Mouse (Mus musculus) mouse trophoblast stem cell (cell line): Measurements from ENCODE around the gene Vps52.
"Not testable (repeated sequence)": the region's sequence is repeated elsewhere in the genome, so short reads cannot be mapped to it uniquely, and the experiment has no call there.

ENCODE experiments used
- in situ Hi-C, 2 experiments: fragments of 300-500 bp; cut with MseI, MboI; formaldehyde crosslinking; loops; 2 replicates in 1 of 2; 3 replicates in 1 of 2; pipeline ENCODE4 v1.15.1; 2025

The Vps52 gene

GRCm38 (mm10) chr17:33965082-33965845 lies 9.7 kb downstream of the Vps52 start:
- in situ Hi-C loops: loop anchor here in 1 of 2 experiments (25.0 kb wide), 1 partner anchor 1672 kb away; the partner anchor contains the start of genes Gm9573 and Mucl3

- in situ Hi-C loops: loop anchor here in 1 of 2 experiments (25.0 kb wide), 1 partner anchor 1671 kb away; the partner anchor contains the start of genes Gm9573 and Mucl3
Observed at GRCm38 (mm10) chr17:33965846-33966550, 10.4 kb downstream of the Vps52 start.

- in situ Hi-C loops: loop anchor here in 1 of 2 experiments (25.0 kb wide), 1 partner anchor 1669 kb away; the partner anchor contains the start of genes Gm9573 and Mucl3
Observed at GRCm38 (mm10) chr17:33968489-33968888, 12.9 kb downstream of the Vps52 start.

GRCm38 (mm10) chr17:33968927-33969326 lies 13.3 kb downstream of the Vps52 start:
- in situ Hi-C loops: loop anchor here in 1 of 2 experiments (25.0 kb wide), 1 partner anchor 1668 kb away; the partner anchor contains the start of genes Gm9573 and Mucl3

- in situ Hi-C loops: loop anchor here in 1 of 2 experiments (25.0 kb wide), 1 partner anchor 1668 kb away; the partner anchor contains the start of genes Gm9573 and Mucl3
Observed at GRCm38 (mm10) chr17:33969394-33969793, 13.8 kb downstream of the Vps52 start.

- in situ Hi-C loops: loop anchor here (5.0 to 25.0 kb wide), 2 partner anchors 1300 to 1665 kb away; partner anchors contain the start of genes Gm9573 (in 1 of the 2) and Mucl3 (in 1 of the 2)
Observed at GRCm38 (mm10) chr17:33972691-33973090, 17.1 kb downstream of the Vps52 start.

GRCm38 (mm10) chr17:33973572-33973971 lies 18.0 kb downstream of the Vps52 start:
- in situ Hi-C loops: loop anchor here (5.0 to 25.0 kb wide), 2 partner anchors 1299 to 1664 kb away; partner anchors contain the start of genes Gm9573 (in 1 of the 2) and Mucl3 (in 1 of the 2)

GRCm38 (mm10) chr17:33977861-33978557 lies 22.4 kb downstream of the Vps52 start:
- in situ Hi-C loops: no loop called here

- in situ Hi-C loops: no loop called here
Observed at GRCm38 (mm10) chr17:33978631-33979031, 23.0 kb downstream of the Vps52 start.

- in situ Hi-C loops: no loop called here
Observed at GRCm38 (mm10) chr17:33979512-33980050, 24.0 kb downstream of the Vps52 start.

- in situ Hi-C loops: no loop called here
Observed at GRCm38 (mm10) chr17:33980181-33981035, 24.8 kb downstream of the Vps52 start.

GRCm38 (mm10) chr17:33981192-33981909 lies 25.7 kb downstream of the Vps52 start:
- in situ Hi-C loops: not testable (repeated sequence)

GRCm38 (mm10) chr17:33982136-33982535 lies 26.5 kb downstream of the Vps52 start:
- in situ Hi-C loops: not testable (repeated sequence)

GRCm38 (mm10) chr17:33991788-33992664 lies 36.4 kb downstream of the Vps52 start:
- in situ Hi-C loops: no loop called here

GRCm38 (mm10) chr17:33994959-33995358 lies 39.3 kb downstream of the Vps52 start:
- in situ Hi-C loops: loop anchor here (5.0 kb wide), 1 partner anchor 1272 kb away; no protein-coding TSS in a partner anchor

- in situ Hi-C loops: loop anchor here (5.0 kb wide), 1 partner anchor 1272 kb away; no protein-coding TSS in a partner anchor
Observed at GRCm38 (mm10) chr17:33995651-33996050, 40.0 kb downstream of the Vps52 start.

GRCm38 (mm10) chr17:33997025-33997424 lies 41.4 kb downstream of the Vps52 start:
- in situ Hi-C loops: loop anchor here (5.0 kb wide), 1 partner anchor 1270 kb away; no protein-coding TSS in a partner anchor

- in situ Hi-C loops: loop anchor here (5.0 kb wide), 1 partner anchor 1269 kb away; no protein-coding TSS in a partner anchor
Observed at GRCm38 (mm10) chr17:33998697-33999096, 43.1 kb downstream of the Vps52 start.
